Mouse (Mus musculus): Measurements from ENCODE around the gene Vmn1r152. TPM values are rescaled to one million over a fixed set of nuclear protein-coding genes. Genes with fewer than 3 reads are reported as not detected.

Vmn1r152 gene
- polyA plus RNA-seq (2015; fragmentation: Nextera tagmentation; extraction: Ambion mirVana) = not detected in 2 replicates

GRCm38 (mm10) chr7:22522667-22523066 lies at the start of gene Vmn1r152:
TSS of gene Vmn1r152 (plus strand) at chr7:22522967.

DNA sequence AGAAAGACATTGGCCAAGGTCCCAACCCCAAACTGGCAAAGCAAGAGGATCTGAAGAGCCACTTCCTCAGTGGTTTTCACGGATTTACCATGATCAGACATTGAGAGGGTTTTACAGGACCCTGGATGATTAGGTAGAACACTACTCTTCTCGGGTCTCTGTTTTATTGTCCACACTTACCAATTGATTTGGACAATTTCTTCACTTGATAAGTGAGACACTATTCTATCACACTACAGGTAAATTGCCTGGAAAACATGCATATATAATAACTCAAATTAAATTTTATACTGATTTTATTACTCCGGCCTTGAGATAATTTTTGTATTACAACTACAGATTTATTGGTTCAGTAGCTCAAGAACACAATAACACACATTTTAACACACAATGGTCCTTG lies 23.2 kb upstream of the Vmn1r152 start, which contains the start of gene Vmn1r151:
Gene Vmn1r151 (minus strand): TSS at position 101 of the 400 bp plus-strand sequence.

DNA sequence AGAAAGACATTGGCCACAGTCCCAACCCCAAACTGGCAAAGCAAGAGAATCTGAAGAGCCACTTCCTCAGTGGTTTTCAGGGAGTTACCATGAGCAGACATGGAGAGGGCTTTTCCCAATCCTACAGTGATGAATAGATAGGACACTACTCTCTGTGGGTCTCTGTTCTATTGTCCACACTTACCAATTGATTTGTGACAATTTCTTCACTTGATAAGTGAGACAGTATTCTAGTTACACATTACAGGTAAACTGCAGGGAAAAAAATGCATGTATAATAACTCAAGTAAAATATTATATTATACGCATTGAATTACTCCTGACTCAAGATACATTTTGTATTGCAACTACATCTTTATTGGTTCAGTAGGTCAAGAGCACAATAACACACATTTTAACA lies 12.0 kb downstream of the Vmn1r152 start, which contains the start of gene Gm8677:
Gene Gm8677 (minus strand): TSS at position 101 of the 400 bp plus-strand sequence.

GRCm38 (mm10) chr7:22565243-22565642 lies 42.5 kb downstream of the Vmn1r152 start, which contains the start of gene Gm4201:
TSS of gene Gm4201 (minus strand) at chr7:22565343.

Other genes starting within 250 kb of the Vmn1r152 start
- not detected in 2 replicates for gene Gm4187, start 193.2 kb upstream of the Vmn1r152 start, polyA plus RNA-seq (2015; fragmentation: Nextera tagmentation; extraction: Ambion mirVana)
- gene Gm8660, start 151.9 kb upstream of the Vmn1r152 start, polyA plus RNA-seq (2015; fragmentation: Nextera tagmentation; extraction: Ambion mirVana) = not detected in 2 replicates
- gene Vmn1r148, start 109.4 kb upstream of the Vmn1r152 start, polyA plus RNA-seq (2015; fragmentation: Nextera tagmentation; extraction: Ambion mirVana) = not detected in 2 replicates
- gene Vmn1r149, start 84.7 kb upstream of the Vmn1r152 start, polyA plus RNA-seq (2015; fragmentation: Nextera tagmentation; extraction: Ambion mirVana) = not detected in 2 replicates
- not detected in 2 replicates for gene Gm10665, start 58.9 kb upstream of the Vmn1r152 start, polyA plus RNA-seq (2015; fragmentation: Nextera tagmentation; extraction: Ambion mirVana)
- gene Vmn1r151, start 23.3 kb upstream of the Vmn1r152 start, polyA plus RNA-seq (2015; fragmentation: Nextera tagmentation; extraction: Ambion mirVana) = not detected in 2 replicates
- gene Gm8677, start 11.9 kb downstream of the Vmn1r152 start, polyA plus RNA-seq (2015; fragmentation: Nextera tagmentation; extraction: Ambion mirVana) = not detected in 2 replicates
- not detected in 2 replicates for gene Gm4201, start 42.4 kb downstream of the Vmn1r152 start, polyA plus RNA-seq (2015; fragmentation: Nextera tagmentation; extraction: Ambion mirVana)
- gene Gm4565, start 65.2 kb downstream of the Vmn1r152 start, polyA plus RNA-seq (2015; fragmentation: Nextera tagmentation; extraction: Ambion mirVana) = not detected in 2 replicates
- gene Vmn1r155, start 135.1 kb downstream of the Vmn1r152 start, polyA plus RNA-seq (2015; fragmentation: Nextera tagmentation; extraction: Ambion mirVana) = not detected in 2 replicates
- gene Gm8693, start 169.3 kb downstream of the Vmn1r152 start, polyA plus RNA-seq (2015; fragmentation: Nextera tagmentation; extraction: Ambion mirVana) = not detected in 2 replicates
- not detected in 2 replicates for gene Gm4567, start 196.7 kb downstream of the Vmn1r152 start, polyA plus RNA-seq (2015; fragmentation: Nextera tagmentation; extraction: Ambion mirVana)
- not detected in 2 replicates for gene Vmn1r157, start 238.7 kb downstream of the Vmn1r152 start, polyA plus RNA-seq (2015; fragmentation: Nextera tagmentation; extraction: Ambion mirVana)